Mouse (Mus musculus): ENCODE results near the gene Klra1. TPM values are rescaled to one million over a fixed set of nuclear protein-coding genes. Genes with fewer than 3 reads are reported as not detected.

Gene Klra1
- polyA plus RNA-seq, 1 experiment from 2014 or later = not detected

Other genes with a start within 250 kb of the Klra1 start
- not detected in 2 replicates for gene Klra9, start 193.8 kb downstream of the Klra1 start, polyA plus RNA-seq (2014; fragmentation: Nextera tagmentation; extraction: Ambion mirVana)
- not detected in 2 replicates for gene Klra7, start 153.6 kb downstream of the Klra1 start, polyA plus RNA-seq (2014; fragmentation: Nextera tagmentation; extraction: Ambion mirVana)
- gene Klra10, start 104.9 kb downstream of the Klra1 start, polyA plus RNA-seq (2014; fragmentation: Nextera tagmentation; extraction: Ambion mirVana) = not detected in 2 replicates
- not detected in 2 replicates for gene Klra3, start 49.3 kb downstream of the Klra1 start, polyA plus RNA-seq (2014; fragmentation: Nextera tagmentation; extraction: Ambion mirVana)

Measured in hindbrain, embryonic 11.5 days (tissue).